Mouse (Mus musculus) fibroblast of lung, adult 2 months (primary cell): ENCODE data around the gene Hoxb7.

Experiments used
- DNase-seq: peaks from one replicate; pipeline ENCODE4 v3.0.0-alpha.2; 2011; ENCODE audit warnings: low read depth

The Hoxb7 gene

GRCm38 (mm10) chr11:96315344-96315681, 28.9 kb downstream of the Hoxb7 start:
- no peak for DNase-seq

- DNase-seq = no peak
These were observed 30.5 kb downstream of the Hoxb7 start for GRCm38 (mm10) chr11:96316696-96317607.

- no peak for DNase-seq
These were observed 31.4 kb downstream of the Hoxb7 start, which contains the start of gene Hoxb4 for GRCm38 (mm10) chr11:96317608-96318367. Gene Hoxb4 (plus strand): TSS chr11:96318267.

- DNase-seq = no peak
These were observed 32.1 kb downstream of the Hoxb7 start for GRCm38 (mm10) chr11:96318368-96319070.

- no peak for DNase-seq
These were observed 32.9 kb downstream of the Hoxb7 start for GRCm38 (mm10) chr11:96319071-96319902.

GRCm38 (mm10) chr11:96319910-96320309, 33.5 kb downstream of the Hoxb7 start:
- DNase-seq = no peak

- DNase-seq = no peak
These were observed 34.3 kb downstream of the Hoxb7 start for GRCm38 (mm10) chr11:96320688-96321087.

GRCm38 (mm10) chr11:96321846-96322245, 35.4 kb downstream of the Hoxb7 start:
- no peak for DNase-seq

GRCm38 (mm10) chr11:96322738-96323137, 36.3 kb downstream of the Hoxb7 start:
- no peak for DNase-seq

GRCm38 (mm10) chr11:96323154-96323553, 36.7 kb downstream of the Hoxb7 start, which contains the start of gene Hoxb3:
Gene Hoxb3 (plus strand): TSS chr11:96323326.
- DNase-seq = no peak

GRCm38 (mm10) chr11:96324125-96324524, 37.7 kb downstream of the Hoxb7 start:
- no peak for DNase-seq

- no peak for DNase-seq
These were observed 38.5 kb downstream of the Hoxb7 start for GRCm38 (mm10) chr11:96324965-96325364.

- no peak for DNase-seq
These were observed 39.4 kb downstream of the Hoxb7 start for GRCm38 (mm10) chr11:96325747-96326212.

GRCm38 (mm10) chr11:96326705-96327104, 40.3 kb downstream of the Hoxb7 start:
- DNase-seq = no peak

- no peak for DNase-seq
These were observed 40.7 kb downstream of the Hoxb7 start for GRCm38 (mm10) chr11:96327122-96327521.

- DNase-seq = no peak
These were observed 41.3 kb downstream of the Hoxb7 start for GRCm38 (mm10) chr11:96327750-96328149.

GRCm38 (mm10) chr11:96328605-96329004, 42.2 kb downstream of the Hoxb7 start:
- DNase-seq = no peak

- DNase-seq = no peak
These were observed 45.7 kb downstream of the Hoxb7 start for GRCm38 (mm10) chr11:96332105-96332504.

GRCm38 (mm10) chr11:96332618-96333032, 46.2 kb downstream of the Hoxb7 start:
- no peak for DNase-seq

- no peak for DNase-seq
These were observed 47.0 kb downstream of the Hoxb7 start for GRCm38 (mm10) chr11:96333241-96334001.

- DNase-seq = no peak
These were observed 47.6 kb downstream of the Hoxb7 start for GRCm38 (mm10) chr11:96334002-96334364.
